Mouse (Mus musculus): ENCODE results near the gene Tgfbr3. TPM values are rescaled to one million over a fixed set of nuclear protein-coding genes. Genes with fewer than 3 reads are reported as not detected.

Gene Tgfbr3
- polyA plus RNA-seq, 1 experiment from 2014 or later: 23.8 TPM

DNA sequence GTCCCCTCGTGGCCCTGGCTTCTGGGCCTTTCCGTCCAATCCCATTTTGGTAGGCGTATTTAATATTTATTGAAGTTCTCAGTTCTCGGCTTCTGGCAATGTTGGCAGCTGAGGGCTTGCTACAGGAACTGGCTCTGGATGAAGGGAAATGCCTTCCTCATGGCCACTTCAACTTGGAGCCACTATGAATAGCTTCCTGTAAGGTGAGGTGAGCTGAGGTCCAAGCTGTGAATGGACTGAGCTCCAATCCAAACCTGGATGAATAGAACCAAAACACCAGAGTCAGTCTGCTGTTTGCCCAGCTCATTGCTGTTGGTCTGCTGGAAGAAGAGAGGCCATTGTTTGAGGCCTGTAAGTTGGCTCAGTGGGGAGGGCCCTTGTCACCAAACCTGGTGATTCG lies 203.3 kb downstream of the Tgfbr3 start:
- H3K27ac ChIP-seq (ENCODE audit: low read depth): no peak overlapping the region
- no peak overlapping the region for H3K4me2 ChIP-seq
- WGBS: 64% methylated on average over 5 of the region's 5 CpGs
- H3K27me3 ChIP-seq (ENCODE audit: insufficient read depth, low read length): no peaks in the 10 kb centered on the region
- DNase-seq: no peak
- TF ChIP-seq CTCF (IDR thresholded peaks at IDR 0.05; ENCODE audit: low read depth): no peak
- no peaks in the 10 kb centered on the region for H3K9me3 ChIP-seq (ENCODE audit: low read depth, low read length)
- H3K9ac ChIP-seq: no peak overlapping the region
- peaks cover 31% of the 10 kb centered on the region for H3K4me1 ChIP-seq (ENCODE audit: insufficient read depth)
- no peaks in the 10 kb centered on the region for H3K36me3 ChIP-seq (ENCODE audit: insufficient read depth)
- no peak overlapping the region for H3K4me3 ChIP-seq (ENCODE audit: low read depth, low read length)
- ATAC-seq (ENCODE audit: insufficient read depth): no peak

DNA sequence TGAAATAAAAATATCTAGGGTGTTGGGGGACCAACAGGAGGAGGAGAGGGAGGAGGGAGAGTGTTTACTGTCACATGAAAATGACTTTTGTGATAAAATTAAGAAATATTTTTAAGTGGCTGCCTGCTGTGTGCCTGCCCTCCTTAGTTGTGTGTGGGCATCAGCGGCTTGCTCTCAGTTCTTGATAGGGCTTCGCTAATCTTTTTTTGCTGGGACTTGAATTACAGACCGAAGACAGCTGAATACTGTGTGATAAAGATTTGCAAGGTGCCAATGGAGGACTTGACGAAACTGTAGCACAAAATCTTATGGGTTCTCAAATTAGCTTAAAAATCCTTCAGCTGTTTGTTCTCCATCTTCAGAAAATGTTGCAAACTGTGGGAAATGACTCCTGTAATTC lies 205.0 kb downstream of the Tgfbr3 start:
- 65% methylated on average over 4 of the region's 4 CpGs for WGBS
- no peak overlapping the region for H3K4me3 ChIP-seq (ENCODE audit: low read depth, low read length)
- H3K9ac ChIP-seq: no peak overlapping the region
- ATAC-seq (ENCODE audit: insufficient read depth) (no peak), DNase-seq (no peak)
- no peaks in the 10 kb centered on the region for H3K36me3 ChIP-seq (ENCODE audit: insufficient read depth)
- no peak overlapping the region for H3K4me2 ChIP-seq
- H3K27ac ChIP-seq (ENCODE audit: low read depth): no peak overlapping the region
- TF ChIP-seq CTCF (IDR thresholded peaks at IDR 0.05; ENCODE audit: low read depth): no peak
- no peaks in the 10 kb centered on the region for H3K27me3 ChIP-seq (ENCODE audit: insufficient read depth, low read length)
- no peaks in the 10 kb centered on the region for H3K9me3 ChIP-seq (ENCODE audit: low read depth, low read length)
- H3K4me1 ChIP-seq (ENCODE audit: insufficient read depth): peaks cover 45% of the 10 kb centered on the region

- Histone ChIP-seq H3K9ac (no peak overlapping the region), H3K27me3 (ENCODE audit: insufficient read depth, low read length) (no peaks in the 10 kb centered on the region), H3K9me3 (ENCODE audit: low read depth, low read length) (no peaks in the 10 kb centered on the region), H3K36me3 (ENCODE audit: insufficient read depth) (no peaks in the 10 kb centered on the region), H3K4me2 (no peak overlapping the region), H3K27ac (ENCODE audit: low read depth) (no peak overlapping the region), H3K4me1 (ENCODE audit: insufficient read depth) (peaks cover 39% of the 10 kb centered on the region), H3K4me3 (ENCODE audit: low read depth, low read length) (no peak overlapping the region)
- no peak for TF ChIP-seq CTCF (IDR thresholded peaks at IDR 0.05; ENCODE audit: low read depth)
- DNase-seq: no peak
- 68% methylated on average over 3 of the region's 3 CpGs for WGBS
- no peak for ATAC-seq (ENCODE audit: insufficient read depth)
These were observed 207.4 kb downstream of the Tgfbr3 start for GRCm38 (mm10) chr5:107082011-107082410.

DNA sequence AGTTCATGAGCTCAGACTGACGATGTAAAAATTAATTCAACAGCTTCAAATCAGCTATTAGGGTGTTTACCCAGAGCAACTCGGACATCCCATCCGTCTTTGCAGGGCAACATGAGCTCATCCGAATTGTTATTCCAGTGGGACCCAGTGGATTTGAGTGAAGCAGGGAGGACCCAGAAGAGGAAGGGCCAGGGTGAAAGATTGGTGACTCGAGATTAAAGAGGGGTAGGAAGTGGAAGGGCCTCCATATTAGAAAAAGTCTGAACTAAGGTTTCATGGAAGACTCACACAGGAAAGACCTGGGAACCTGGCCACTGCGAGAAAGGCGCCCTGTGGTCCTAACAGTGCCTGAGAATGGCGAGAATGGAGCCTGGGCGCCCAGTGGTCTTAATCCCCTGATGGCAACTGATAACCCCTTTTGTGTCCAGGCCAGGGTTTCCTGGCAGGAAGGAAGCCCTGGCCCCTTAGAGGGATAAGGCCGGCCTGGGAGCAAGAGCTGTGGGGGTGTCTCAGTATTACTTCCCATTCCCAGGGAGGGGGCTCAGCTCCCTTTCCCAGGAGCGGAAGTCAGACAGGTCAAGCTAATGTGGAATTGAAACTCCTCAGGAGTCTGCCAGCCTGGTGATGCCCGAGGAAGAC lies 208.3 kb downstream of the Tgfbr3 start:
- WGBS: 57% methylated on average over 12 of the region's 12 CpGs
- H3K4me3 ChIP-seq (ENCODE audit: low read depth, low read length): no peak overlapping the region
- H3K9me3 ChIP-seq (ENCODE audit: low read depth, low read length): no peaks in the 10 kb centered on the region
- no peaks in the 10 kb centered on the region for H3K27me3 ChIP-seq (ENCODE audit: insufficient read depth, low read length)
- H3K4me2 ChIP-seq: no peak overlapping the region
- H3K36me3 ChIP-seq (ENCODE audit: insufficient read depth): no peaks in the 10 kb centered on the region
- H3K9ac ChIP-seq: no peak overlapping the region
- ATAC-seq (ENCODE audit: insufficient read depth) (no peak), DNase-seq (peak; percentile 27)
- TF ChIP-seq CTCF (IDR thresholded peaks at IDR 0.05; ENCODE audit: low read depth): no peak
- H3K4me1 ChIP-seq (ENCODE audit: insufficient read depth): peaks cover 32% of the 10 kb centered on the region
- peak overlapping the region; percentile 30; the same call in 1 of the 2 replicates for H3K27ac ChIP-seq (ENCODE audit: low read depth)

DNA sequence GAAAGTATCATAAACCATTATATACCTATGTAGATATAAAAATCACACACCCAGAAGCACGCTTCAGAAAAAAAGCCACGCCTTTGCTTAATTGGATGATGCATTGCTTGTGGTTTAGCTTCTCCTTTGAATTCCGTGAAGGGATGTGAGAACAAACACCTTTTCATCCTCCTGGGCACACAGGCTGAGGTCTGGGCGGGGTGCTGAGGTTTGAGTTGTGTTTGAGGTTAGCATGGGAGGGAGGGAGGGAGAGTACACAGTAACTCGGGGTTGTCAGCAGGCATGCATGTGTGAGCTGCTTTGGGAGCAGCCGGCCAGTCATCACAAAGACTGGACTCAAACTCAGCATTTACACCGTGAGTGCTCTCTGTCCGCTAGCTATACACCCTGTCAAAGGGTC lies 209.5 kb downstream of the Tgfbr3 start:
- Histone ChIP-seq H3K9ac (no peak overlapping the region), H3K27ac (ENCODE audit: low read depth) (peak overlapping the region; percentile 21; the same call in 1 of the 2 replicates), H3K9me3 (ENCODE audit: low read depth, low read length) (no peaks in the 10 kb centered on the region), H3K36me3 (ENCODE audit: insufficient read depth) (no peaks in the 10 kb centered on the region), H3K4me3 (ENCODE audit: low read depth, low read length) (no peak overlapping the region), H3K4me2 (no peak overlapping the region), H3K27me3 (ENCODE audit: insufficient read depth, low read length) (no peaks in the 10 kb centered on the region), H3K4me1 (ENCODE audit: insufficient read depth) (peaks cover 35% of the 10 kb centered on the region)
- TF ChIP-seq CTCF (IDR thresholded peaks at IDR 0.05; ENCODE audit: low read depth): no peak
- peak; percentile 23; the same call in 1 of the 2 replicates for ATAC-seq (ENCODE audit: insufficient read depth)
- WGBS: 39% methylated on average over 8 of the region's 8 CpGs
- DNase-seq: no peak

DNA sequence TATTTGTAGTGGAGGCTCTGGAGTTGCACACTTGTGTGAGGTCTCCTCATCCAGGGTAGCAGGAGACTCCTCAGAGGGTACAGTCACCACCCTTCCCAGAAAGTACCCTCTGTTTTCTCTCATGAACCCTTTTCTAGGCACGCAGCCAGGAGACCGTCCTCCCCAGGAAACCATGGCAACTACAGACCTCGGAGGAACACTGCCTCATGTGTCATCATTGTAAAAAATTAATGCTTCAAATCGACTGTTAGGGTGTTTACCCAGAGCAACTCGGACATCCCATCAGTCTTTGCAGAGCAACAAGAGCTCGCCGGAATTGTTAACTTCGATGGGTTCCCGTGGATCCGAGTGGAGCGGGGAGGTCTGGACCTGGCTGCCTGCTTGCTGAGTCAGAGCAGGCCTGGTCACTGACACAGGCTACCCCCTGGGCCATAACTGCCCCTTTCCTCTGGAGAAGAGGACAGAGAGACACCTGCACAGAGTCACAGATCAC lies 210.2 kb downstream of the Tgfbr3 start:
- 7% methylated on average over 11 of the region's 11 CpGs for WGBS
- DNase-seq (peak; percentile 88), ATAC-seq (ENCODE audit: insufficient read depth) (peak; percentile 67)
- peak overlapping the region; percentile 19 for H3K27ac ChIP-seq (ENCODE audit: low read depth)
- H3K4me1 ChIP-seq (ENCODE audit: insufficient read depth): peaks cover 36% of the 10 kb centered on the region
- H3K4me3 ChIP-seq (ENCODE audit: low read depth, low read length): no peak overlapping the region
- no peaks in the 10 kb centered on the region for H3K36me3 ChIP-seq (ENCODE audit: insufficient read depth)
- no peaks in the 10 kb centered on the region for H3K9me3 ChIP-seq (ENCODE audit: low read depth, low read length)
- H3K27me3 ChIP-seq (ENCODE audit: insufficient read depth, low read length): no peaks in the 10 kb centered on the region
- no peak overlapping the region for H3K9ac ChIP-seq
- no peak overlapping the region for H3K4me2 ChIP-seq
- no peak for TF ChIP-seq CTCF (IDR thresholded peaks at IDR 0.05; ENCODE audit: low read depth)

GRCm38 (mm10) chr5:107078361-107078760 lies 211.1 kb downstream of the Tgfbr3 start:
- DNase-seq: no peak
- Histone ChIP-seq H3K27ac (ENCODE audit: low read depth) (no peak overlapping the region), H3K36me3 (ENCODE audit: insufficient read depth) (no peaks in the 10 kb centered on the region), H3K9me3 (ENCODE audit: low read depth, low read length) (no peaks in the 10 kb centered on the region), H3K4me3 (ENCODE audit: low read depth, low read length) (no peak overlapping the region), H3K9ac (no peak overlapping the region), H3K4me1 (ENCODE audit: insufficient read depth) (peaks cover 36% of the 10 kb centered on the region), H3K27me3 (ENCODE audit: insufficient read depth, low read length) (no peaks in the 10 kb centered on the region), H3K4me2 (no peak overlapping the region)
- 94% methylated on average over 3 of the region's 3 CpGs for WGBS
- no peak for TF ChIP-seq CTCF (IDR thresholded peaks at IDR 0.05; ENCODE audit: low read depth)
- no peak for ATAC-seq (ENCODE audit: insufficient read depth)

Measured in lung, embryonic 14.5 days (tissue).